In genomic region chr17:83224451-83224971, GRCm38 (mm10) we compare ENCODE assay signal across 8 mouse cellular contexts. TPM values are rescaled to one million over a fixed set of nuclear protein-coding genes. Genes with fewer than 3 reads are reported as not detected.
DNase-seq lines count a peak whose midpoint lies in the region.

No protein-coding gene starts in this region.

- intact Hi-C loops in left cerebral cortex, postnatal 4 days (cut with DNase I): no loop called here
- intact Hi-C loops in heart, postnatal 10 days (cut with DNase I): no loop called here

- peak; percentile 41 for DNase-seq in adrenal gland, postnatal 10 days
- DNase-seq in adrenal gland, postnatal 25 days: no peak
- DNase-seq in right cerebral cortex, adult 18-20 months: peak; percentile 60
- no peak for DNase-seq in right cerebral cortex, postnatal 4 days
- peak; percentile 72 for DNase-seq in left cerebral cortex, postnatal 4 days
- DNase-seq in spleen, adult 12 weeks (ENCODE audit: low spot score): no peak
- no peak for DNase-seq in heart, adult 9 months (ENCODE audit: low spot score in 2 of 2)
- DNase-seq in heart, postnatal 10 days: no peak

RNA-seq across cellular contexts. Expression of gene Pkdcc, which starts 9.4 kb away (rescaled TPM):
- 100 to 1,000 TPM in 1 of 2 experiments, 10 to 100 TPM in 1; 95.0 to 101 TPM for total RNA-seq in adrenal gland, postnatal 10 days (2021)
- 137 and 154 TPM in 2 replicates for total RNA-seq in adrenal gland, postnatal 25 days (2021)
- 10 to 100 TPM; 22.1 to 25.2 TPM for total RNA-seq in left cerebral cortex, postnatal 4 days (2021)
- total RNA-seq in heart, postnatal 10 days (2021): 10 to 100 TPM; 46.5 to 50.4 TPM

Comparison
In these comparisons a context has a peak if more than half of its experiments do, and no peak if none do; other contexts are left out.
1. DNase-seq: peak in adrenal gland, postnatal 10 days (single experiment), right cerebral cortex, adult 18-20 months (single experiment) and left cerebral cortex, postnatal 4 days (single experiment); none in adrenal gland, postnatal 25 days (single experiment), right cerebral cortex, postnatal 4 days (single experiment), spleen, adult 12 weeks (single experiment), heart, adult 9 months (0 of 2) and heart, postnatal 10 days (0 of 2).